Mouse (Mus musculus): ENCODE results near the gene Ranbp1. TPM values are rescaled to one million over a fixed set of nuclear protein-coding genes. Genes with fewer than 3 reads are reported as not detected.

Ranbp1 gene
- total RNA-seq, 2 experiments from 2014 or later: 36.3 to 42.5 TPM

DNA sequence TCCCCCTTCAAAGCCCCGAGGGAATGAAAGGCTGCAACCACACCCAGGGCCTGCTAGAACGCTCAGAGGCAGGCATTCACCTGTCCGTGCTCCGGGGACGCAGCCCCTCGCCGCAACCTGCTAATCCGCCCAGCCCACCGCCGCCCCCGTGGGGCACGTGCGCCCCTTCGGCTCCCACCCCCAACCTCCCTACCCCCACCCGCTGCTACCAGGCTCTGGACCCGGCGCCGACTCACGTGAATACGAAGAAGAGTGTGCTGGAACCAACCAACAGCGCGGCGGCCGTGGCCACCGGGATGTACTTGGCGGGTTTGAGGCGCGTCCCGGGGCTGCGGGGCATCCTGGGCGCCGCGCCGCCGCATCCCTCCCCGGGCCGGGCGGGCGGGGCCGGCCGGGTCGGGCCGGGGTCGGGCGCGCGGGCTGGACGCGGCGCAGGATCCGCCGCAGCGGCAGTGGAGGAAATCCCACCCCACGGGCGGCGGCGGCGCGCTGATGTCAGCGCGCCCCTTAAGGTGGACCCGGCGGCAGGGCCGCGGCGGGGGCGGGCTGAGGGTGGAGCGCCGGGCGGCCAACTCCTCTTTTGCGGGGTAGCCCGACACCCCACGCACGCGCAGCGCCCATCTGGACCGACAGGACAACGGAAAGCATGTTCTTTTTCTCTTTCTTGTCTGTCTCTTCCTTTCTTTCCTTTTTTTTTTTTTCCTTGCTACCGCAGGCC, 13.7 kb downstream of the Ranbp1 start, which contains the start of gene Zdhhc8:
TSS of gene Zdhhc8 (minus strand) at position 466 of the 718 bp plus-strand sequence.
- peak in 1 of 2 experiments; percentile 86 for DNase-seq

DNA sequence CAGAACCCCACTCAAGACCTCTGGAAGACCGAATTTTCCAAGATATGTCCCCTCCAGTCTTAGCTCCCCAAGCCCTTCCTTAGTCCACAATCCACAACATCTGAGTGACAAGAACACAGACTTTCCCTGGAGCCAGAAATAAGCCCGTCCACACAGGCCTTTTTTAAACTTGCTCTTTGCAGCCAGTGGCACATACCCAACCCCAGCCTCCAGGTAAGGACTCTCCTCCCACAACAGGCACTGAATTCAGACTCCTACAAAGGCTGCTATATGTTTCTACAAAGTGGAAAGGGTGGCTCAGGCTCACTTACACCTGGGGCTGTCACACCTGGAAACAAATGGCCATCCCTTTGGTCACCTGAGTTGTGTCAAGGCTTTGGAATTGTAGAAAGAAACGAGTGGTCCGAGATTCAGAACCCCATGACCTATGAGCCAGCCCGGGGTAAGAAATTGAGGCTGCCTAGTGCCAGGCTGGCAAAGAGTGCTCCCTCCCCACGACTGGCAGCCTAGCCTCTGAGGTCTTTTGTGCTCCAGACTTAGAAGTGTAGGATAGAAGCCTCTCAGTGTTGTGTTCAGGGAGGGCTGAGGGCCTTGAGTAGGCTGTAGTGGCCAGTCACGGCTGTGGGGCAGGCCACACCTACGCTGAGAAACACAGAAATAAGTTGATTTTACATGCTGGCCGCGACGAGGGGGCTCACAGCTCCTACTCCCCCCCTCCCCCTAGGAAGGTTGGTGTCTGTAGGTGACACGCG, 14.4 kb downstream of the Ranbp1 start:
- DNase-seq: no peak

DNA sequence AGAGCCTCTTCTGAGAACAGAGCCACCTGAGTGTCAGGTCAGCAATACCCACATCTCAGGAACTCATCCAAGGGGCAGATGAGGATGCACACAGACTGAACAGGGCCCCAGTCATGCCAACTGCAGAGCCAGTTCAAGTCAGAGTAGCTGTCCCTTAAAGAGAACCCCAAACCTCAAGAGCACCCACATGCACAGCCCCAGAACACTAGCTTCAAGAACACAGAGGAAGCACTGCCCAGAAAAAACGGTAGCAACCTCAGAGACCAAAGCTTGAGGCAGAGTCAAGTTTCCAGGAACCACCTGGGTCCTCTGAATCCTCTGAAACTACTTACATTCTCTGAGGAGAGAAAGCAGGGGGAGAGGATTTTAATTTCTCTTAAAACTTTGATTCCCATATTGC, 15.1 kb downstream of the Ranbp1 start:
- DNase-seq: no peak

DNA sequence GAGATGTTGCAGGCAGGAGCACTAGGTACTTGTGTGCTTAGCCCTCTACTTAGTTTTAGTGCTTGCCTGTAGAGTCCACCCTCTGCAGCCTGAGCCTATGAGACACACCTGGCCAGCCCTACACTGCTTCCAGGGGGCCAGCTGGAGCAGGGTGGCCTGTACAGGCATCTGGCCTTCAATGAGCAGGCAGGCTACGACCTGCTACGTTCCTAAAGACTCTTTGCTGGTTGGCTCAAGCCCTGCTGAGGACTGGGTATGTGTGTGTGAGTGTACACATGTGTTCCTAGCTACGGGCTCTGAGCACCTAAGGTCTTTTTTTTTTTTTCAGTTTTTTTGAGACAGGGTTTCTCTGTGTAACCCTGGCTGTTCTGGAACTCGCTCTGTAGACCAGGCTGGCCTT, 17.1 kb downstream of the Ranbp1 start:
- DNase-seq: no peak

DNA sequence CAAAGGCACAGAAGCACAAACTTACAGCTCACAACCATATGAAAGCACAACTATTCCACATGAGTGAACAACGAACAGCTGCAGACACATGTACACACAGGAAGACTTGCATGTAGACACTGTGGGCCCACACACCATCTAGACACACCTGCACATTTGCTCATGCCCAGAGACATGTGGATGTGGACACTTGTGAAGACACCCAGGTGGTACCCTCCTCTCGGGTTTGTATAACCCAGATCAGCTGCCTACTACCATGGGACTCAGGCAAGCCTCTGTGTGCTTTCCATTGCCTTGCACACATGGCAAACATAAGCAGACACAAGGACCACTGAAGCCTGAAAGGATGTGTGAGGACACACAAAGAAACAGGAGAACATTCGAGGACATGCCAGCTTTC, 17.5 kb downstream of the Ranbp1 start:
- DNase-seq: no peak

DNA sequence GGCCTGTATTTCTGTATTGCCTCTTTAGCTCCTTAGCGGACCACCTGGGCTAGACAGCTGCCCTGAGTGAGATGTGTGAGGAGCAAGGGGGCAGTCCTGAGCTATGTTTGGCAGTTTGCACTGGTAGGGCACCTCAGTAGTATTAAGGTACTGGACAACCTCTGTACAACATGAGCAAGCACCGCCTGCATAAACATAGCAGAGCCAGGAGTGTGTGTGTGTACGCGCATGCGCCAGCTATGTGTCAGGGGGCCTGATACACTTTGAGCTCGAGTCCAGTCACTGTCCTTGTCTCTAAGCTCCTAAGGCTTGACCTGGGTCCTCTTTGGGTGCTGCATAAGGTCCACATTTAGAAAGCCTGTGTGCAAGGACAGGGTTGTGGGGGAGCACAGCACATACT, 17.9 kb downstream of the Ranbp1 start:
- DNase-seq: no peak

DNA sequence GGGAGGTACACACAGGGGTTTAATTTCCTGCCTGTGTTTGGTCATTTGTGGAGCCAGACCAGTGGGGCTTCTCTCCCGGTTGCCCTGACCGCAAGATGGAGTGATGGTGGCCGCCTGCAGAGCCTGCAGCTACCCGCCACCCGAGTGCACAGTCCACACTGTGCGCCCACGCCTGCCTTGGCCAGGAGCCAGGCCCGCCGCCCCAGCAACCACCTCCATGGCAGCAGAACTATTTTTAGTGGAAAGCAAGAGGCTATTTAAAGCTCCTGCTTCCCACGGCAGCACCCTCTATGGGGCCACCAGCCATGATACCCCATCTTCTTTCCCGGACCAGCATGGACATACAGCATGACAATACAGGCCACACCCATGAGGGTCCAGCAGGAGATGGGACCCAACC, 18.9 kb downstream of the Ranbp1 start:
- peak; percentile 64 to 67 for DNase-seq

DNA sequence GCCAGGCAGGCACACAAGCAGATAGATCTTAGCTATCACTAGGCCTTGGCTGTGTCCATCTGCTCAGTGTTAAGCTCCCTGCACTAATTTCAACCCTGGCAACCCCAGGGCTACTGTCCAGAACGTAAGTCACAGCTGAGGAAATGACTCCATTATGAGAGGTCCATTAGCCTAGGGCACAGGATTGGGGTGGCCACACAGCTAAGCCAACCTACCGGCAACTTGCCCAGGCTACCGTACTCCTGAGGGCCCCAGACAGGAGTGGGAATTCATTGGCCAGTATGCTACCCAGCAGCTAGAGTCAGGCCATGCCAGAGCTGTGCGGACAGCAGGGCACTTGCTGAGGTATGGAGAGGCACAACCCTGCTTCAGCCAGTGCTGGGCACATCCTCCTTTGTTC, 19.7 kb downstream of the Ranbp1 start:
- peak in 1 of 2 experiments; percentile 31 for DNase-seq

DNA sequence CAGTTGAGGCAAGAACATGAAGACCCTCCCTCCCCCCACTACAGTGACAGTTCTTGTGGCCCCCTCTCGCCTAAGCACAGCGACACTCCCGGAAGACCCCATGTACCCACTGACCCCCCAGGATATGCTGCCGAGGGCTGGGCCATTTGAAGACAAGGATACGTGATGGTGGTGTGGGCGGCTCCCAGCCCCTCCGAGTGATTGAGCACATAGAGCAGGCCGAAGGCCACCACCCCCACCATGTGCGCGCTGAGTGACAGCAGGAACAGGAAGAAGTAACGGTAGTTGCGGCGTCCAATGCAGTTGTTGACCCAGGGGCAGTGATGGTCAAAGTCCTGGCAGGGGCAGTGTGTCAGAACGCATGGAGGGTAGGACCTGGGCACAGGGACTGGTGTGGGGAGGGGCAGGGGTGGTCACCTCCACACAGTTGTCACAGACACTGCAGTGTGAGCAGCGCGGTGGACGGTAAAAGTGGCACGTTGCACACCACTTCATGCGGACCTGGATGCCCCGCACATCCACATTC, 20.6 kb downstream of the Ranbp1 start:
- DNase-seq: no peak

DNA sequence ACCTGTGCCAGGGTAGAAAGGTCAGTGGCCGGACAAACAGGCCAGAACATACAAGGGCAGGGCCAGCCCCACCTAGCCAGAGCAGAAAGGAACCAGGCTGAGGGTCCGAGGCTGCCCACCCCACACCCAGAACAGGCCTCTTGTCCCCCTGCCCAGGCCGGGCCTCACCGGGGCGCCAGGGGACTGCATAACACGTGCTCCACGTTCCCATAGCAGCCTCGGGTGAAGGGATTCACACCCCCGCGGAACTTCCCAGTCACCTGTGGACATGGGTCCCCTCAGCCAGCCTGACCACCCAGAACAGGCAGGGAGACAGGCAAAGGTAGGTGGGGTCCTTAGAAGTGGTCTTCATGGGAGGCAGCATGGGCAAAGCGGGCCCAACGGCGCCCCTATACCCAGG, 21.3 kb downstream of the Ranbp1 start:
- no peak for DNase-seq

DNA sequence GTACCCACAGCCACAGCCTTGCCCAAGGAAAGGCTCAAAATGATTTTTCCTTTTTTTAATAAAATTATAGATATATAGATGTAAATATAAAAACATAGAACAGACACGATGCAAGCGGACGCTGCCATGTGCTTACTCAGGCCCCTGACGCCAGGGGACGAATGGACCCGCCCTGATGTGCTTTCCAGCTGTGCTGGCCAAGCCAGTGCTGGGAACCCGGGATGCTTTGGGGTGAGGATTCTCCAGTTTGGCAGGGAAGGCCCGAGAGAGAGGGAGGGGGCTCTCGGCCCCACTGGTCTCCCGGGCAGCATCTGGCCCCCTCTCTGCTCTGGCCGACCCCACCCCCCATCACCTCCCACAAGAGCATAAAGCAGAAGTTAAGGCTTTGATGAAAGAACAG, 26.3 kb downstream of the Ranbp1 start:
- DNase-seq: no peak

DNA sequence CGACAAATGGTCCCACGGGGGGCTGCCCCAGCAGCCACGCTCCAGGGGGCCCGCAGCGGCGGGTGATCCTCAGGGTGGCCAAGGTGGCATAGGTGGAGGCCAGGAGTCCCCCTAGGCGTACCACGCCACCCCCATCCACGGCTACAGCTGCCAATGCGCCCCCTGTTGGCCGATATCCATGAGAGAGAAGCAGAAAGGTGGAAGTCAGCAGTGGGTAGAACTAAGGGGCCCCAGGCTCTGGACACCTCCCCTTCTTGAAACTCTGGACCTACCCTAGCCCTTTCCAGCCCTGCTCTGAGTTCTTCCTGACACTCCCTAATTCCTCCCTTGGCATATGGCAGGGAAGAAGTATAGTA, 27.0 kb downstream of the Ranbp1 start:
- DNase-seq: no peak

DNA sequence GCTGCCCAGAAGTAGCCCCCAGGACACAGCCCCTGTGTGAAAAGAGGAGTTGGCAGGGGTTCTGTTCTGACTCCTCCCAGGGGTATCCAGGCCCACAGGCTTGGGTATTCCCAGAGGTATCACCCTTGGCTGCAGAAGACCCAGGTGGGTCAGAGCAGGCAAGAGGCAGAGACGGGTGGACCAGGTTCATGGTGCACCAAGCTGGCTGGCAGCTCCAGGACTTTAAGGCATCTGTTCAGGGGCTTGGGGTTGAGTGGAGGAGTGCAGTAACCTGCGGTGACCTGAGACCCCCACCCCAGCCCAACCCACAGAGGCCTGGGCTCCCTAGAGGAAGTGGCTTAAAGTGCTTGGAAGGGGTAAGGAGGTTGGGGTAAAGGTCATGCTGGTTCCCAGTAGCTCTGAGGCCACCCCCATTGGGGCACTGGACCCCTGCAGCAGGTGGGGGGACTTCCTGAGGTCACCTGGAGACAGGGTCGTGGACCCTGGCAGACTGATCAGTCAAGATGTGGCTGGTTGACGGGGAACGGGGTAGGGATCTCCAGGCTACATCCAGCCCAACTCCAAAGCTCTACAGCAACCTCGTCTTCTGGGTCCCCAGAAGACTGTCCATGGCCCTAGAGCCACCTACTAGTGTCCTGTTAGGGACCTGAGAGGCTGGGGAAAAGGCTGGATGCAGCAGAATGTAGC, 27.5 kb downstream of the Ranbp1 start:
- DNase-seq: no peak

DNA sequence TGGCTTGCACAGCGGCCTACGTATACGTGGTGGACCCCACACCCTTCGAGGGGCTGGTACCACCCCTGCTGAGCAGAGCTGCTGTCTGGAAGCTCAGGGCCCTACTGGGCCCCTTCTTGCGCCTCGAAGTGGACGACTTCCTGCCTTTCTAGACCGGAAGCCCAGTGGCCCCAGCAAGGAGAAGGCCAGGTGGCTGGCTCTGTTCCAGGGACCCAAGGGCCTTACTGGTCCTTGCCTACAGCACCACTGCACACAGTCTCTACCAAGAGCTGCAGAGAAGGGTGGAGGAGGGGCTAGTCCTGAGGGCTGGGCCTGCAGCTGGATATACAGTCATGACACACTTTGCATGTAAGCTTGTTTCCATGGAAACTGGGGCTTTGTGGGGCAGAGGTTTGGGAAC, 28.5 kb downstream of the Ranbp1 start:
- DNase-seq: no peak

DNA sequence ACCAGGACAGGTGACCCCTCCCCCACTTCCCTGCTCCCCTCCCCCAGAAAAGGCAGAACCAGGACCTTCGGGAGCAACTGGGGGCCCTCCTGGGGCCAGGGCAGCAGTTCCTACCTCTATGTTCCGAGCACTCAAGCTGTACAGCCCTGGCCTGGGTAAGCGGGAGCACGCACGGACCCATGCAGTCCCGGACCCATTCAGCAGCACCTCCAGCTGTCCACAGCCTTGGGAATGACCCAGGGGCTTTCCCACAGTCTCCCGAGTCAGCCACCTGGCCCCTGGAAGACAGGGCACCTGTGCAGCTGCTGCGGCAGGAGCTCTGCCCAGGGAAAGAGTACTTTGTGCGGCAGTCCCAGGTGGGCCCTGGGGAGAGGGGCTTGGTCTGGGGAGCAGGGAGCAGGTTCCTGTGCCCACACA, 29.9 kb downstream of the Ranbp1 start:
- no peak for DNase-seq

DNA sequence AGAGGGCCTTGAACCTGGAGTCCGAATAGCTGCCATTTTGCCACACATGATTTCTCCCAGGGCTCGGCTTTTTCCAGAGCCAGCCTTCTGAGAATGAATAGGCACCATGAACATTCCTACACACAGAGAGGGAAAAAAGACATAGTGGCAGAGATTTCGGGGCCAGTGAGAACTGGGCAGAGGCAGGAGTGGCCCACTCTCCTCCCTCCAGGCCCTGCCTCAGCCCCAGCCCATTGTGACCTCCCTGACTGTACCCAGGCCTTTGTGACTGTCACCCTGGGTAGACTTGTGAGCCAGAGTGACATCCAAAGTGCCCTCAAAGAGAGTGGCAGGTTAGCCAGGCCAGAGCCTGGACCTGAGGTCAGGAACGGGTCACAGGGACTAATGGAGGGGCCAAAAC, 31.0 kb downstream of the Ranbp1 start, which contains the start of gene Ccdc188:
TSS of gene Ccdc188 (plus strand) at position 301 of the 400 bp plus-strand sequence.
- no peak for DNase-seq

DNA sequence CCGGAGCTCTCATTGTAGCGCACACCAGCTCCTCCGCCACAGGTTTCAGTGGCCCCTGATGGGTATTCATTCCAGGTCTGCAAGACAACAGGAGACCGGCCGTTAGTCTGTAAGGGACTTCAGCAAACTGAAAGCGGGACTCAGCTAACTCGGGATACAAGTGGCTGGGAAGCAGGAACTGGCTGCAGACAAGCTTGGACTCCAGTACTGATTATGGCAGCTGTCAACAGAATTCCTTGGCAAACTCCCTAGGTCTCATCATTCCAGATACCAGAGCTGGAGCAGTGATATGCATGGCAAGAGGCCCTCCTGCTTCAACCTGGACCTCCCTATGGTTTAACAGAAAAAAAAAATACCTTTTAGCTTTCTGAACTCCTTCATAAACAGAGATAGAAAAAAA, 33.7 kb downstream of the Ranbp1 start:
- DNase-seq: peak; percentile 34 to 45

DNA sequence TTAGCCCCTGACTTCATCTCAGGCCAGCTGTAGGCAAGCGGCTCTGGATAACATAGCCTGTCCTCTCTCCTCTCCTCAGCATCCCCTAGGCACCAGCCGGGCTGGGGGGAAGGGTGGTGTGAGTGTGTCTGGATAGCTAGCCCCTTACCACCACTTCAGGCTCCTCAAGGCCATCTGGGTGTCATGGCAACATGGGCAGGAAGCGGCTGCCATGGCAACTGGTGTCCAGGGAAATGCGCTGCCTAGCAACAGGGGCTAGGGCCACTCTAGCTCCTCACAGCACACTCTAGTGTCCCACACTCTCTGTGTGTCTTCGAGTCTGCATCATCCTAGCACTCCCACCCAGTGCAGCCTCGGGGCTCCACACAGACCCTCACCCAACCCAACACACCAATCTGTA, 34.8 kb downstream of the Ranbp1 start:
- no peak for DNase-seq

DNA sequence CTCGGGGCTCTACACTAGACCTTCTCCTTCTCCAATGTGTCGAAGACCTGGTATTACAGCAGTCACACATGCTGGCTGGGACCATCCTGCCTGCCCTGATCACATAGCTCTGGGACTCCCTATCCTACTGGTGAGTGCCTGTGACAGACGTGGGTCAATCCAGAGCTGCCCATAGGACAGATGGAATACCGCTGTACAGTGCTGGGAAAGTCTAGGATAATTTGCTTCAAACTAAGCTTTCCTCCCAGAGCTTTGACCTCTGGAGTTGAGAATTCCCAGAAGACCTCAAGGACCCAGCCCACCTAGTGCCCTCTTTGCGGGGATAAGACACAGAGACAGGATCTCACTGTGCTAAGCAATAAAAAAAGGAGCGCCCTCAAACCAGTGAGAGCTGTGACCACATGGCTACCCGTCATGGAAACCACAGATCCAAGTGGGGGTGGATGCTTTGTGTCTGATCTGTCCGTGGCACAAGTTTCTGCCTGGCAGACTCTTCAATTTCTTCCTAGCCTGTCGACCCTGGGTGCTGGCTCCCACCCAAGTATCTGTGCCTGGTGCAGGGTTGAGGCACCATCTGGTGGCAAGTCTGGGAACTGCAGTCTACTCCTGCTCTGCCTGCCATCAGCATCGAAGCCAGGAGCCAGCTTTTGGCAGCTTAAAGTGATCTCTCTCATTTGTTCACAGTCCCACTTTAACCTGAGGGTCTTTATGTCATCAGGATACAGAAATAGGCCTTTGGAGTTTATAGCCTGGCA, 36.9 kb downstream of the Ranbp1 start:
- DNase-seq: peak; percentile 74 to 92

DNA sequence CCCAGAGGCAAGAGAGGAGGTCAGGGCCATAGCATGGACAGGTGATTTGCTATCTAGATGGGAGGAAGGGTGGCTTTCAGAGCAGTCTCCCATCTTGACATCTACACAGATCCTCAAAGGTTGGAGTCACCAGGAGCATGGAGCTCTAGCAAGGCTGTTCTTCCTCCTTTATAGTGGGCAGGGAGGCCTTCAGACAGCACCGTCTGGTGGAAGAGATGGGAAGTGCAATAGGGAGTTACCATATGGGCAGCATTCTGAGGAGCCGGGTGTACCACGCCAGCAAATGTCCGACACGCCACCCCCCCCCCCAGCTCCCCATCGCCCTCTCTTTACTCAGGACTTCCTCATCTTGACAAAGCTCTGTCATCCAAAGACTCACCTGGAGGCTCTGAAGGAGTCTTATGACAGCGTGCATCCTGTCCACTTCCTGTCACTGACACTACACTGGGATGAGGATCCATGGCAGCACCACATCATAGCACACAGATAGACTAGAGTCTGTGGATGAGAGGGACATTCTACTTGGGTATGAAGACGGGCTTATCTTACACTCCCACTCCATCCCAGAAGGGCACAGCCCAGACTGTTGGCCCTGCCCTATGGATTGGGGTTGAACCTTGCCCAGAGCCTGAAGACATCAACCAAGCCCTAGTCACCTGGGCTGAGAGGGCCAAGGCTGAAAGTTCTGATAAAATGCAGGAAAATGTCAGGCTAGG, 37.7 kb downstream of the Ranbp1 start:
- DNase-seq: peak; percentile 45 to 81

DNA sequence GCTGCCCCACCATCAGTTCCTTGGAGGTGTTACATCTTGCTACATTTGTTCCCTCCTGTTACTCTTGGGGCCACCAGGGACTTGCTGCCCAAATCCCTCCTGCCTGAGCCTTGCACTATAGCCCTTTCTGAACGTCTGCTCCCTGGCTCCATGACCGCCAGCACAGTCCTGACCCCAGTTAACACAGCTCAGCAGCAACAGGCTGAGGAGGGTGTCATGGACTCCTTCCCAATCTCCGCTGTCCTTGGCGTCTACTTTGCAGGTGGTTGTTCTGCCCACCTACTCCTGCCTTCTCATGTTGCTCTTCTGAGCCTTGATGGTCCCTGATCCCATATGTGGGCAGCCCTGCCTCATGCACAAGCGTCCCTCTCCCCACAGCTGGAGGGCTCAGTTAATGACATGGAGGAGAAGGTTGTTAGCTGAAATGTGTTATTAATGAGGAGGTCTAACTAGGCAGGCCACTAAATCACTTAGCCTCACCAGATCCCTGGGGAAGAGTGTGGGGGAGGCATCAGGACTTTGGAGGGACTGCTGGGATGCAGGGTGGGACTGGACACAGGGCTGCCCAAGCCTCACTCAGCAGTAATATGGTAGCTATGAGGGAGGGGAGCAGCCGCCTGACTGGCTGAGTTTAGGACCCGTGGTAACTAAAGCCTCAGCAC, 45.0 kb downstream of the Ranbp1 start:
- DNase-seq: no peak

Measured in heart, adult 18-20 months (tissue).